Mouse (Mus musculus) spleen, adult 10 weeks (tissue): Measurements from ENCODE around the gene Vmn2r67. TPM values are rescaled to one million over a fixed set of nuclear protein-coding genes. Genes with fewer than 3 reads are reported as not detected.

ENCODE experiments used
- polyA plus RNA-seq: library from polyadenylated mRNA; stranded (reverse); fragments of 350-450 nt; fragmentation: Illumina TruSeq; extraction: RNeasy Lipid Tissue Mini Kit (QIAGEN cat#74804); gene quantifications from one replicate; pipeline ENCODE4 v1.2.3, GENCODE M21; 2015; ENCODE audit warnings: low replicate concordance; ENCODE audit not compliant: insufficient read depth

Vmn2r67 gene
- not detected for polyA plus RNA-seq

DNA sequence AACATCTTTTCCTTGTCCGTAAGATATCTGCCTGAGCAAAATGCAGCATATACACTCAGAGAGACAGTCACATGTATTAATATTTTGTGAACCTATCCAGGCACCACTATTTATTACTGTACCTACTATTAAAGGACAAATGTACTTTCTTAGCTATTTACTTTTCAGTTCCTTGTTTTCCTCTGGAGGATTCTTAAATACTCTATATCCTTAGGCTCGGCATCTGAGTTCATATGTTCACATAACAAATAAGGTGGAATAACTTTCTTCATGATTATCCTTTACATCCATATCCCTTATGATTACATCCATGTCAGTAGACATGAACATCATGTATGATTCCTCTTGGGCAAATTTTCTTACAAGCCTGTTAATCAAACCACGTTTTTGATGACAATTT, at the start of gene Vmn2r67:
Gene Vmn2r67, minus strand, starts transcription at position 101 of the 400 bp plus-strand sequence.

Other genes starting within 250 kb of the Vmn2r67 start
- gene Vmn2r65, start 191.9 kb downstream of the Vmn2r67 start, polyA plus RNA-seq: not detected
- not detected for gene Vmn2r66, start 143.7 kb downstream of the Vmn2r67 start, polyA plus RNA-seq
- not detected for gene Vmn2r68, start 81.8 kb upstream of the Vmn2r67 start, polyA plus RNA-seq